Mouse (Mus musculus): Measurements from ENCODE around the gene Nab2. TPM values are rescaled to one million over a fixed set of nuclear protein-coding genes. Genes with fewer than 3 reads are reported as not detected.
A peak's percentile ranks its signal among the peaks of the same experiment; 100 is the strongest.

The Nab2 gene
- polyA plus RNA-seq, 2 experiments, result 0.88 to 4.1 TPM

DNA sequence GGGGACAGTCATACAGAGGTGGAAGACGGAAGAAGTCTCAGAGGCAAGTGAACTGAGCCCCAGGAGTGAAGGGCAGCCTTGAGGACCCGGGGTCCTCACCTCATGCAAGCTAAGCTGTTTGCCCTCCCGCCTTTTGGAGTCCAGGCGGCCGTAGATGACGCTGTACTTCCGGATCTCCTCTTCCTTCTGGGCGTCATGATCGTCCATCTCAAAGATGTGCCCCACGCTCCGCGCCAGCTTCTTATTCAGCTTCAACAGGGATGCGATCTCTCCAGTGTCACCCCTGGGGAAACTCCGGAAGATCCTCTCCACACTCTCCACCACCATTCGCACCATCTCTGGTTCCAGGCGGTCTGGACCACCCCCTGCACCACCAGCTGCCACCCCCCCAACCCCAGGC, 4.2 kb downstream of the Nab2 start:
- Histone ChIP-seq H3K27me3 (ENCODE audit: control insufficient read depth, insufficient read depth, low read length) (peaks cover 50% of the 10 kb centered on the region), H3K9ac (replicated peaks) (no peak overlapping the region), H3K36me3 (replicated peaks; ENCODE audit: control insufficient read depth, insufficient read depth, low read depth) (no peaks in the 10 kb centered on the region), H3K4me1 (replicated peaks; ENCODE audit: control insufficient read depth in 2 of 2, insufficient read depth in 2 of 2, low read length in 1 of 2) (peaks cover 0 to 15% of the 10 kb centered on the region in 2 experiments; a peak in 2 of 4 replicates), H3K4me2 (ENCODE audit: low read depth) (no peak overlapping the region), H3K4me3 (ENCODE audit: insufficient read depth in 1 of 2, low read depth in 2 of 2, low read length in 2 of 2) (no peak overlapping the region), H3K27ac (no peak overlapping the region), H3K9me3 (ENCODE audit: control insufficient read depth, low read length) (no peaks in the 10 kb centered on the region)
- DNase-seq (ENCODE audit: low read depth in 3 of 3, low spot score in 3 of 3) (no peak), ATAC-seq (ENCODE audit: insufficient read depth) (no peak)
- WGBS (ENCODE audit: insufficient replicate concordance), result 22% methylated on average over 16 of the region's 16 CpGs
- TF ChIP-seq CTCF (IDR thresholded peaks at IDR 0.05; ENCODE audit: low read depth), result no peak
- no peak for TF ChIP-seq EP300 (IDR thresholded peaks at IDR 0.05; ENCODE audit: low read depth)

- Histone ChIP-seq H3K36me3 (replicated peaks; ENCODE audit: control insufficient read depth, insufficient read depth, low read depth) (no peaks in the 10 kb centered on the region), H3K9me3 (ENCODE audit: control insufficient read depth, low read length) (no peaks in the 10 kb centered on the region), H3K4me2 (ENCODE audit: low read depth) (no peak overlapping the region), H3K9ac (replicated peaks) (no peak overlapping the region), H3K27me3 (ENCODE audit: control insufficient read depth, insufficient read depth, low read length) (peaks cover 48% of the 10 kb centered on the region), H3K27ac (no peak overlapping the region), H3K4me1 (replicated peaks; ENCODE audit: control insufficient read depth in 2 of 2, insufficient read depth in 2 of 2, low read length in 1 of 2) (peaks cover 0 to 11% of the 10 kb centered on the region in 2 experiments; a peak in 2 of 4 replicates), H3K4me3 (ENCODE audit: insufficient read depth in 1 of 2, low read depth in 2 of 2, low read length in 2 of 2) (no peak overlapping the region)
- DNase-seq (ENCODE audit: low read depth in 3 of 3, low spot score in 3 of 3) (no peak), ATAC-seq (ENCODE audit: insufficient read depth) (no peak)
- TF ChIP-seq CTCF (IDR thresholded peaks at IDR 0.05; ENCODE audit: low read depth), result no peak
- TF ChIP-seq EP300 (IDR thresholded peaks at IDR 0.05; ENCODE audit: low read depth), result no peak
- WGBS (ENCODE audit: insufficient replicate concordance), result 48% methylated on average over 5 of the region's 5 CpGs
Measured at GRCm38 (mm10) chr10:127663590-127663989, 4.8 kb downstream of the Nab2 start.

DNA sequence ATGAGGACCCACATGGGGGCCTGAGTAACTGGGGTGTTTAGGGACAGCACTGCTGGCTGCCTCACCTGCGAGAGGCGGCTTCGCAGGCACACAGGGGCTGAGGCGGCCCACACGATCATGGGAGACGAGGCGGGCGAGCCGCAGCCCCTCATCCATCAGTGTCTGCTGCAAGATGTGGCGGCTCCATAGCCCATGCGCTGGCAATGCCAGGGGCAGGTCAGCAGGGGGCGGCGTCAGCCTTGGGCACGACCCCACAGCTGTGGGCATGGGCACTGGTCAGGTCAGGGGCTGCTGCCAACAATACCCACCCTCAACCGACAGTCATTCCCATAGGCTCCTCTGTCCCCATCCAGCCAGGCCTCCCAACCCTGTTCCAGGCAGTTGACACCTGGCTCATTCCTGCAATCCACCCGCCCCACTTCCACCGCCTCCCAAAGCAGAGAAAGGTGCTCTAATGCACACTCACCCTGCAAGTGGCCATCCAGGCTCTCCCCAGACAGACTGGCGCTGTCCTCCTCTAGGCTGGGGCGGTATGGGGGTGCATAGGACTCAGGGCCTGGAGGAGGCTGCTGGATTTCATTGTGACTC, 5.6 kb downstream of the Nab2 start:
- no peak for TF ChIP-seq EP300 (IDR thresholded peaks at IDR 0.05; ENCODE audit: low read depth)
- peak; percentile 56 for TF ChIP-seq CTCF (IDR thresholded peaks at IDR 0.05; ENCODE audit: low read depth)
- H3K4me1 ChIP-seq (replicated peaks; ENCODE audit: control insufficient read depth in 2 of 2, insufficient read depth in 2 of 2, low read length in 1 of 2), result peaks cover 0 to 11% of the 10 kb centered on the region in 2 experiments; a peak in 2 of 4 replicates
- WGBS (ENCODE audit: insufficient replicate concordance), result 33% methylated on average over 19 of the region's 19 CpGs
- ATAC-seq (ENCODE audit: insufficient read depth) (0 out of 2 replicates have a peak, but pooled peaks have one; percentile 1), DNase-seq (ENCODE audit: low read depth in 3 of 3, low spot score in 3 of 3) (no peak)
- H3K9me3 ChIP-seq (ENCODE audit: control insufficient read depth, low read length), result no peaks in the 10 kb centered on the region
- H3K4me2 ChIP-seq (ENCODE audit: low read depth), result peak overlapping the region; percentile 48
- peaks cover 39% of the 10 kb centered on the region for H3K27me3 ChIP-seq (ENCODE audit: control insufficient read depth, insufficient read depth, low read length)
- H3K9ac ChIP-seq (replicated peaks), result no peak overlapping the region
- no peak overlapping the region for H3K27ac ChIP-seq
- H3K36me3 ChIP-seq (replicated peaks; ENCODE audit: control insufficient read depth, insufficient read depth, low read depth), result no peaks in the 10 kb centered on the region
- H3K4me3 ChIP-seq (ENCODE audit: insufficient read depth in 1 of 2, low read depth in 2 of 2, low read length in 2 of 2), result no peak overlapping the region

DNA sequence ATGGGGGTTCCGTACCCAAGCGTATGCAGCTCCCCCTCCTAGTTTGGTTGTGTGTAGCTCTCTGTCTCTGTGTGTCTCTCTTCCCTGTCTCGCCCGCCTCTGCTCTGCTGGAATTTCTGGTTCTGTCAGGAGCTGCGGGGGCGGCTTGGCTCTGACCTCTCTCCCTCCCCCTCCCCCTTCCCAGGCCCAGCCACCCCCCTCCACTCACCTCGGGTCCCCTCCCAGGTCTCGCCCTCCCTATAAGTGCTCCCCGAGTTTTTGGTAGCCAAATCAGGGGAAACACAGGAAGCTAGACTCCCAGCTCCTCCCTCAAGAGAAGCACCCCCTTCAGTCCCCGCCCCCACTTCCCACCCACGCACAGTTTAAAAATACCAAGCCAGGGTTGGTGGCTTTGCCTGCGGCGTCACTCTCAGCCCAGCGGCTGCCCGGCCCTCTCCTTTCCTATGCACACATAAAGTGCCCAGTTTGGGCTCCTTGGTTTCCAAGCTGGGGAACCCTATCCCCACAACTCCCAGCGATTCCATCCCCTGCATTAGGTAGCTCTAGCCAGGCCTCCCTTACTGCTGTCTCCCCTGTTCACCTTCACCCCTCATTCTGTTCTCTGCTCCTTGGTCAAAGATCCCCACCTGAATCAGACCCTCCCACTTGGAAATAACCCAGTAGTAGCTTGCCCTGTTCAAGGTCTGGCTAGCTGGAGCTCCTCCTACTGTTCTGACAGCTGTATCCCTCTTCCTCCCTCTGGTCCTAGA, 6.3 kb downstream of the Nab2 start:
- Histone ChIP-seq H3K4me1 (replicated peaks; ENCODE audit: control insufficient read depth in 2 of 2, insufficient read depth in 2 of 2, low read length in 1 of 2) (peaks cover 0 to 11% of the 10 kb centered on the region in 2 experiments; a peak in 2 of 4 replicates), H3K4me3 (ENCODE audit: insufficient read depth in 1 of 2, low read depth in 2 of 2, low read length in 2 of 2) (peak overlapping the region in 1 of 2 experiments; percentile 2; a peak in 1 of 4 replicates)
- WGBS (ENCODE audit: insufficient replicate concordance), result 8% methylated on average over 16 of the region's 16 CpGs

DNA sequence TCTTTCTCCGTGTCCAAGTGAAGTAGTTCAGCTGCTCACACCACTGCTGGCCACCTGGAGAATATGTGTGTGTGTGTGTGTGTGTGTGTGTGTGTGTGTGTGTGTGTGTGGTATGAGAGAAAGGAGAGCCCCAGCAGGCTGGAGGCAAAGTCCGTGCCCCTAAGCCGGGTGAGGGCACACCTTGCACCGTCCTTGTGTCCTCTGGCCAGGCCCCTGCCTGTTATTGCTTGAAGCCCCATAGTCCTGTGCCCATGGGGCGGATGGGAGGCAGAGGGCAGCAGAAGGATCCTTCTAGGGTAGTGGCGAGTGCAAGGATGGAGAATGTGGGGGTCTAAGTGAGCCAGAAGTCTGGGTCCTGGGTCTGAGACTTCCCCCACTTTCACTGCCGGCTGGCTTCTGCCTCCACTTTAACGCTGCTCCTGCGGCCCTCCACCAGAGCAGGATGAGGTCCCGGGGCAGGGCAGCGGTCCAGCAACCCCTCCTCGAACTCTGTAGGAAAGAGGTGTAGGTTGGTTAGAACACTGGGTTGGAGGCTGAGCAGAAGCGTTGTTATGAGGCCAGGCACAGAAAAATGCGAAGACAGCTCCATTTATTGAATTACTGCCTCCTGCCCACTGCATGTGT, 7.0 kb downstream of the Nab2 start:
- 31% methylated on average over 14 of the region's 14 CpGs for WGBS (ENCODE audit: insufficient replicate concordance)
- no peaks in the 10 kb centered on the region for H3K9me3 ChIP-seq (ENCODE audit: control insufficient read depth, low read length)
- H3K9ac ChIP-seq (replicated peaks), result no peak overlapping the region
- no peak for TF ChIP-seq CTCF (IDR thresholded peaks at IDR 0.05; ENCODE audit: low read depth)
- TF ChIP-seq EP300 (IDR thresholded peaks at IDR 0.05; ENCODE audit: low read depth), result no peak
- peaks cover 26% of the 10 kb centered on the region for H3K27me3 ChIP-seq (ENCODE audit: control insufficient read depth, insufficient read depth, low read length)
- ATAC-seq (ENCODE audit: insufficient read depth) (no peak), DNase-seq (ENCODE audit: low read depth in 3 of 3, low spot score in 3 of 3) (no peak)
- H3K4me1 ChIP-seq (replicated peaks; ENCODE audit: control insufficient read depth in 2 of 2, insufficient read depth in 2 of 2, low read length in 1 of 2), result peaks cover 0 to 11% of the 10 kb centered on the region in 2 experiments; a peak in 2 of 4 replicates
- H3K4me2 ChIP-seq (ENCODE audit: low read depth), result peak overlapping the region; percentile 48
- peak overlapping the region in 1 of 2 experiments; percentile 2; a peak in 1 of 4 replicates for H3K4me3 ChIP-seq (ENCODE audit: insufficient read depth in 1 of 2, low read depth in 2 of 2, low read length in 2 of 2)
- H3K27ac ChIP-seq, result no peak overlapping the region
- no peaks in the 10 kb centered on the region for H3K36me3 ChIP-seq (replicated peaks; ENCODE audit: control insufficient read depth, insufficient read depth, low read depth)

More for the DNA sequence above, 6.3 kb downstream of the Nab2 start:
- Histone ChIP-seq H3K4me2 (ENCODE audit: low read depth) (peak overlapping the region; percentile 48), H3K27me3 (ENCODE audit: control insufficient read depth, insufficient read depth, low read length) (peaks cover 33% of the 10 kb centered on the region), H3K36me3 (replicated peaks; ENCODE audit: control insufficient read depth, insufficient read depth, low read depth) (no peaks in the 10 kb centered on the region), H3K27ac (no peak overlapping the region), H3K9me3 (ENCODE audit: control insufficient read depth, low read length) (no peaks in the 10 kb centered on the region), H3K9ac (replicated peaks) (no peak overlapping the region)
- DNase-seq (ENCODE audit: low read depth in 3 of 3, low spot score in 3 of 3) (no peak), ATAC-seq (ENCODE audit: insufficient read depth) (peak; percentile 38)
- TF ChIP-seq EP300 (IDR thresholded peaks at IDR 0.05; ENCODE audit: low read depth) (no peak), CTCF (IDR thresholded peaks at IDR 0.05; ENCODE audit: low read depth) (no peak)

All from liver, embryonic 14.5 days (tissue).